Mouse (Mus musculus) limb, embryonic 10.5 days (tissue): ENCODE results near the gene Ube3a. TPM values are rescaled to one million over a fixed set of nuclear protein-coding genes. Genes with fewer than 3 reads are reported as not detected.
A peak's percentile ranks its signal among the peaks of the same experiment; 100 is the strongest.

Experiments used
- DNase-seq: peaks from one replicate; pipeline ENCODE4 v3.0.0-alpha.2; 2017; ENCODE audit warnings: low spot score
- H3K27ac ChIP-seq: fragments of 300-500 bp; sonication (generic); 2 replicates; pipeline ENCODE4 v1.5.1; 2016; ENCODE audit warnings: mild to moderate bottlenecking
- H3K27me3 ChIP-seq: fragments of 300-500 bp; sonication (generic); 2 replicates; pipeline ENCODE4 v1.6.1; 2016; ENCODE audit warnings: low read depth, mild to moderate bottlenecking; ENCODE audit not compliant: poor library complexity, severe bottlenecking
- H3K36me3 ChIP-seq: fragments of 300-500 bp; sonication (generic); 2 replicates; pipeline ENCODE4 v1.6.1; 2016; ENCODE audit warnings: mild to moderate bottlenecking, moderate library complexity
- H3K4me1 ChIP-seq: fragments of 300-500 bp; sonication (generic); 2 replicates; pipeline ENCODE4 v1.6.1; 2016
- H3K4me3 ChIP-seq: fragments of 300-500 bp; sonication (generic); 2 replicates; pipeline ENCODE4 v1.5.1; 2016; ENCODE audit warnings: mild to moderate bottlenecking, moderate library complexity
- H3K9me3 ChIP-seq: fragments of 300-500 bp; sonication (generic); replicated peaks from 2 replicates; pipeline ENCODE4 v1.6.1; 2016; ENCODE audit warnings: mild to moderate bottlenecking
- WGBS: fragments of 180-500 bp; shearing (Covaris S2); methylation state at CpG from one replicate; pipeline ENCODE4 v1.1.7; 2016; 5-methylcytosine and 5-hydroxymethylcytosine counted together
- polyA plus RNA-seq: library from polyadenylated mRNA; unstranded; fragments of >200 nt; fragmentation: Nextera tagmentation; extraction: Ambion mirVana; gene quantifications from 2 replicates; pipeline ENCODE4 v1.2.1, GENCODE M21; 2016

The Ube3a gene
- 97.4 and 105 TPM in 2 replicates for polyA plus RNA-seq

- 2% methylated on average over 39 of the region's 50 CpGs for WGBS
- no peaks in the 10 kb centered on the region for H3K9me3 ChIP-seq
- H3K27me3 ChIP-seq, result no peaks in the 10 kb centered on the region
- DNase-seq, result peak; percentile 97
- H3K27ac ChIP-seq, result peak within 1 kb of the TSS; percentile 97
- H3K4me3 ChIP-seq, result peak within 1 kb of the TSS; percentile 94
- H3K4me1 ChIP-seq, result peaks cover 3% of the 10 kb centered on the region; the same call in 1 of the 2 replicates
- no peaks in the 10 kb centered on the region for H3K36me3 ChIP-seq
Observed at GRCm38 (mm10) chr7:59228045-59228865, at the start of gene Ube3a. Ube3a (plus strand) TSS chr7:59228750.

- H3K9me3 ChIP-seq, result no peaks in the 10 kb centered on the region
- DNase-seq, result no peak
Observed at GRCm38 (mm10) chr7:59192831-59193230, 35.7 kb upstream of the Ube3a start.

GRCm38 (mm10) chr7:59214911-59215310 lies 13.6 kb upstream of the Ube3a start:
- H3K36me3 ChIP-seq, result no peaks in the 10 kb centered on the region
- peaks cover 4% of the 10 kb centered on the region; the same call in 1 of the 2 replicates for H3K9me3 ChIP-seq
- no peak overlapping the region for H3K4me3 ChIP-seq
- WGBS, result 81% methylated on average over 1 of the region's 1 CpGs
- no peak for DNase-seq
- H3K27ac ChIP-seq, result no peak overlapping the region
- H3K27me3 ChIP-seq, result no peaks in the 10 kb centered on the region
- H3K4me1 ChIP-seq, result no peaks in the 10 kb centered on the region

More at GRCm38 (mm10) chr7:59192831-59193230, 35.7 kb upstream of the Ube3a start:
- H3K36me3 ChIP-seq, result no peaks in the 10 kb centered on the region
- H3K27ac ChIP-seq, result no peak overlapping the region
- H3K4me3 ChIP-seq, result no peak overlapping the region
- no peaks in the 10 kb centered on the region for H3K27me3 ChIP-seq
- no peaks in the 10 kb centered on the region for H3K4me1 ChIP-seq

- Histone ChIP-seq H3K9me3 (no peaks in the 10 kb centered on the region), H3K36me3 (no peaks in the 10 kb centered on the region), H3K4me3 (no peak overlapping the region), H3K4me1 (no peaks in the 10 kb centered on the region), H3K27me3 (no peaks in the 10 kb centered on the region), H3K27ac (no peak overlapping the region)
- 89% methylated on average over 1 of the region's 1 CpGs for WGBS
- no peak for DNase-seq
Observed at GRCm38 (mm10) chr7:59221244-59221643, 7.3 kb upstream of the Ube3a start.

- WGBS, result under 1% methylated on average over 39 of the region's 39 CpGs
Observed at GRCm38 (mm10) chr7:59228866-59229182, 274 bp downstream of the Ube3a start.

GRCm38 (mm10) chr7:59229183-59229911 lies 797 bp downstream of the Ube3a start:
- WGBS, result under 1% methylated on average over 51 of the region's 52 CpGs
- no peaks in the 10 kb centered on the region for H3K36me3 ChIP-seq
- no peaks in the 10 kb centered on the region for H3K27me3 ChIP-seq
- no peaks in the 10 kb centered on the region for H3K9me3 ChIP-seq
- DNase-seq, result peak; percentile 76
- peak overlapping the region; percentile 94 for H3K4me3 ChIP-seq
- H3K27ac ChIP-seq, result peak overlapping the region; percentile 97
- peaks cover 3% of the 10 kb centered on the region; the same call in 1 of the 2 replicates for H3K4me1 ChIP-seq

More at GRCm38 (mm10) chr7:59228866-59229182, 274 bp downstream of the Ube3a start:
- Histone ChIP-seq H3K9me3 (no peaks in the 10 kb centered on the region), H3K27me3 (no peaks in the 10 kb centered on the region), H3K4me1 (peaks cover 3% of the 10 kb centered on the region; the same call in 1 of the 2 replicates), H3K36me3 (no peaks in the 10 kb centered on the region), H3K4me3 (peak overlapping the region; percentile 94), H3K27ac (peak overlapping the region; percentile 97)
- peak; percentile 85 for DNase-seq

GRCm38 (mm10) chr7:59230304-59230703 lies 1.8 kb downstream of the Ube3a start:
- Histone ChIP-seq H3K27me3 (no peaks in the 10 kb centered on the region), H3K36me3 (no peaks in the 10 kb centered on the region), H3K27ac (no peak overlapping the region), H3K4me3 (peak overlapping the region; percentile 94), H3K9me3 (no peaks in the 10 kb centered on the region), H3K4me1 (peaks cover 3% of the 10 kb centered on the region; the same call in 1 of the 2 replicates)
- DNase-seq, result no peak
- WGBS, result 62% methylated on average over 4 of the region's 4 CpGs

- H3K27me3 ChIP-seq, result no peaks in the 10 kb centered on the region
- H3K4me1 ChIP-seq, result peaks cover 3% of the 10 kb centered on the region; the same call in 1 of the 2 replicates
- H3K27ac ChIP-seq, result no peak overlapping the region
- WGBS, result 78% methylated on average over 5 of the region's 5 CpGs
- no peaks in the 10 kb centered on the region for H3K36me3 ChIP-seq
- peak overlapping the region; percentile 94 for H3K4me3 ChIP-seq
- DNase-seq, result no peak
- no peaks in the 10 kb centered on the region for H3K9me3 ChIP-seq
Observed at GRCm38 (mm10) chr7:59230768-59231167, 2.2 kb downstream of the Ube3a start.

GRCm38 (mm10) chr7:59231960-59232359 lies 3.4 kb downstream of the Ube3a start:
- Histone ChIP-seq H3K4me3 (no peak overlapping the region), H3K27ac (no peak overlapping the region), H3K4me1 (peaks cover 3% of the 10 kb centered on the region; the same call in 1 of the 2 replicates), H3K9me3 (no peaks in the 10 kb centered on the region), H3K36me3 (no peaks in the 10 kb centered on the region), H3K27me3 (no peaks in the 10 kb centered on the region)
- WGBS, result 85% methylated on average over 1 of the region's 1 CpGs
- DNase-seq, result no peak

GRCm38 (mm10) chr7:59234773-59235401 lies 6.3 kb downstream of the Ube3a start:
- H3K4me1 ChIP-seq, result peaks cover 3% of the 10 kb centered on the region; the same call in 1 of the 2 replicates
- no peaks in the 10 kb centered on the region for H3K36me3 ChIP-seq
- WGBS, result 96% methylated on average over 8 of the region's 8 CpGs
- no peak overlapping the region for H3K27ac ChIP-seq
- H3K27me3 ChIP-seq, result no peaks in the 10 kb centered on the region
- H3K9me3 ChIP-seq, result no peaks in the 10 kb centered on the region
- no peak for DNase-seq
- no peak overlapping the region for H3K4me3 ChIP-seq

GRCm38 (mm10) chr7:59243257-59243656 lies 14.7 kb downstream of the Ube3a start:
- H3K36me3 ChIP-seq, result peaks cover 14% of the 10 kb centered on the region
- DNase-seq, result no peak
- H3K27ac ChIP-seq, result no peak overlapping the region
- no peaks in the 10 kb centered on the region for H3K9me3 ChIP-seq
- 61% methylated on average over 3 of the region's 3 CpGs for WGBS
- no peak overlapping the region for H3K4me3 ChIP-seq
- no peaks in the 10 kb centered on the region for H3K4me1 ChIP-seq
- H3K27me3 ChIP-seq, result no peaks in the 10 kb centered on the region

GRCm38 (mm10) chr7:59245541-59245940 lies 17.0 kb downstream of the Ube3a start:
- Histone ChIP-seq H3K4me3 (no peak overlapping the region), H3K9me3 (no peaks in the 10 kb centered on the region), H3K27ac (no peak overlapping the region), H3K36me3 (peaks cover 31% of the 10 kb centered on the region), H3K4me1 (no peaks in the 10 kb centered on the region), H3K27me3 (no peaks in the 10 kb centered on the region)
- no peak for DNase-seq
- 97% methylated on average over 2 of the region's 2 CpGs for WGBS
